Mouse (Mus musculus): ENCODE results near the gene Gpr137b.
"Not testable (repeated sequence)": the region's sequence is repeated elsewhere in the genome, so short reads cannot be mapped to it uniquely, and the experiment has no call there.

Gpr137b gene

GRCm38 (mm10) chr13:13393228-13394095 is at the start of gene Gpr137b:
Gpr137b (minus strand) TSS chr13:13394014.
- not testable (repeated sequence) for DNase-seq (ENCODE audit: low spot score in 2 of 2)

DNA sequence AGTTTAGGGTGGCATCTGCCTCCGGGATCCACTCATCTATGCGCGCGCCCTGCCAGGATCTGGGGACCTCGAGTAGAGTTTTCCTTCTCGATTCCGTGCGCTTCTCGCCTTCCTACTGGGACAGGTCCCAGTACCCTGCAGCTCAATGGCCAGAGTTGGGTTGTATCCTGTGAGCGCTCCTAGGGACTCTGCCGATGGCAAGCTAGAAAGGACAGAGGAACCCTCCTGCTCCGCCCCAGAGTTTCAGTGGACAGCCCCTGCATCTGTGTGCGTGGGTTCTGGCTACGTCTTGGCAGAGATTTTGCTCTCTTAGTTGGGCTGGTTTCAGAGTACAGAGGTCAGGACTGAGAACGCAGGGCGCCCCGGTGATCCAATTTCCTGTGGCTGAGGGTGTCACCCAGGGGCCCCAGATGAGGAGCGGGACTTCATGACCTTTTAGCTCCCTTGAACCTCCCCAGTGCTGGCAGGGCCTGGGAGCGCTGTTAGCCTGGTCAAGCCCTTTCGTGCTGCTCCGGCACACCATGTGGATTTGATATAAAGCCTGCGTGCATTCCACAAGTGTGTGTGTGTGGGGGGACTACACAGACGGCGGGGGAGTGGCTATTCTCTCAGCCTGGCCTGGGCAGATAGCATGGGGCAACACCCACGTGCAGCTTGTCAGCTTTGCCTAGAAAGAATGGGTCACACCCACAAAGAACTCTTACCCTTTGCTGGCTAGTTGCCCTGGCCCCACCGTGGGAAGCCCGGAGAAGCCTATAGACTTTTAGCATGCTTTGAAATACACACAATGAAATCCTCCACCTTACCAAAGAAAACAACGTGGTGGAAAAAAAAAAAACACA is 44.5 kb upstream of the Gpr137b start:
- not testable (repeated sequence) for DNase-seq (ENCODE audit: low spot score in 2 of 2)

DNA sequence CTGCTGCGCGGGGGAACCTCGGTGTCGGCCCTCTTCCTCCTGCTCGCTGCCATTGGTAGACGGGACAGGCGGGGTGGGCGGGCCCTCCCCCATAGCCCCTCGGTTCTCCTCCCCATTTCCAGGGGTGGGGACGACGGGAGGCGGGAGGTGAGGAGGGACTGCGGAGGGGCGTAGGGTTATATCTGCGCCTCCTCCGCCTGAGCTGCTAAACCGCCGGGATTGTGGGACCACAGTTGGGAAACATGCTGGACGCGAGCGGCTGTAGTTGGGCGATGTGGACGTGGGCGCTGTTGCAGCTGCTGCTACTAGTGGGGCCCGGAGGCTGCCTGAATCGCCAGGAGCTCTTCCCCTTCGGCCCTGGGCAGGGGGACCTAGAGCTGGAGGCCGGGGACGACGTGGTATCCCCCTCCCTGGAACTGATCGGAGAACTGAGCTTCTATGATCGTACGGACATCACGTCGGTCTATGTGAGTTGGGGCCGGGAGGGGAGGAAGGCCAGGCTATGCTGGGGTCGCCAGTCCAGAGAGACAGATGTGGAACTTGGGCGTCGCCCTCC is 43.7 kb upstream of the Gpr137b start, which contains the start of gene Nid1:
Gene Nid1, plus strand, starts transcription at position 92 of the 556 bp plus-strand sequence.
- not testable (repeated sequence) for DNase-seq (ENCODE audit: low spot score in 2 of 2)

- DNase-seq (ENCODE audit: low spot score in 2 of 2) = not testable (repeated sequence)
These were observed 42.3 kb upstream of the Gpr137b start for GRCm38 (mm10) chr13:13436161-13436560.

DNA sequence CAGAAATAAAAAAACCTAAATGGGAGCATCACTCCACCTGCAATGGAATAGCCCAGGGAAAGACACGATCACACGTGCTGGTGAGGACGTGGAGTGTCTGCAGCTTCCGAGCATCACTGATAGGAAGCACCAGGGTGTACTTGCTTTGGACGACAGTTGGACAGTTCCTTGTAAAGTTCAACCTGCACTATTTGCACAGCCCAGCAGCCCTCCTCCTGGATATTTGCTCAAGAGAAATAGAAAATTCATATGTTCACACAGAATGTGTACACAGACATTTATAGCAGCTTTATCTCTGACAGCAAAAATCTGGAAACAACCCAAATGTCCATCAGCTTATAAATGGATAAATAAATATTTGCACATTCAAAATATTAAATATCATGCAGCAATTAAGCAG is 29.5 kb upstream of the Gpr137b start:
- DNase-seq (ENCODE audit: low spot score in 2 of 2) = not testable (repeated sequence)

- not testable (repeated sequence) for DNase-seq (ENCODE audit: low spot score in 2 of 2)
These were observed 25.0 kb upstream of the Gpr137b start for GRCm38 (mm10) chr13:13418859-13419258.

DNA sequence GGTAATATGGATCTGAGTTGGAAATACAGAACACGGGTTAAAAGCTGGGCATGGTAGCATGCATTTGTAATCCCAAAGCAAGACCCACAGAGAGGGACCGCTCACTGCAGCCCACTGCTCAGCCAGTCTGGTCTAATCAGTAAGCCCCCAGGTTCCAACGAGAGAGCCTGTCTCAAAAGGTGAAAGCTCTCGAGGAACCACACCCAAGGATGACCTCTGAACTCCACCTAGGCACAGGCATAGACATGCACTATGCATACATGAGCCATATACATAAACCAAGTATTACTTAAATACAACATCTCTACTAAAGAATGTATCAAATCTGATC is 22.2 kb upstream of the Gpr137b start:
- not testable (repeated sequence) for DNase-seq (ENCODE audit: low spot score in 2 of 2)

DNA sequence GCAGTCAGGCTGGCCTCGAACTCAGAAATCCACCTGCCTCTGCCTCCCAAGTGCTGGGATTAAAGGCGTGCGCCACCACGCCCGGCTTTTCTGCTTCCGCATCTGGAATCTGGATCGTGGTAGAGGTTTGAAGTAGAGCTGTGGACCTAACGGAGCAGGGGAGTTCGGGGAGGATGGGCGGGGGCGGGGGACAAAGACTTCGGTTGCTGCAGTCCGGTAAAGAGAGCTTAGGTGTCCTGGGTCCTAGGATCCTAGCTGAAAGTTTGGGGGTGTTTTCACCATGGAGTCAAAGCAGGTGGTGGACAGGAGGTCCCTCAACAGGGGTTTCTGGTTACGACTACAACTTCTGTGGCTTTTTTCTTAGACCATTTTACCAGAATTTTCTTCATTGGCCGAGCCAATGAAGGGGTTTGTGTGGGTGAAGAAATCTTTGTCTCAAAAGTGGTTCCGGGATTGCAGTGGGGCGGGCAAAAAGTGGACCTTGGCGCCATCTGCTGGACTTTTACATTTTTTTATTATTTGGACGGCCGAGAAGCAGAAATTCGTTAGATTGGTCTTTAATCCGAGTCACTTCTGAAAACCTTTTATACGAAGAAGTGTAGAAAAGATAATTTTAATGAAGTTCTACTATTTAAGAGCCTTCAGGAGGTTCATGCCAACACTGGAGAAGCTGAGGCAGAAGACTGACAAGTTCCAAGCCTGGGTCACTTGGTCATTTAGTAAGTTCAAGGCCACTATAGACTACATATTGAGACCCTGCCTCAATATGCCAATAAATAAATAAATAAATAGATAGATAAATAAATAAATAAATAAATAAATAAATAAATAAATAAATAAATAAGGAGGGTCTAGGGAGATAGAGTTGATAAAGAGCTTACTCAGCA is 21.5 kb upstream of the Gpr137b start:
- DNase-seq (ENCODE audit: low spot score in 2 of 2) = peak; percentile 37 to 69

DNA sequence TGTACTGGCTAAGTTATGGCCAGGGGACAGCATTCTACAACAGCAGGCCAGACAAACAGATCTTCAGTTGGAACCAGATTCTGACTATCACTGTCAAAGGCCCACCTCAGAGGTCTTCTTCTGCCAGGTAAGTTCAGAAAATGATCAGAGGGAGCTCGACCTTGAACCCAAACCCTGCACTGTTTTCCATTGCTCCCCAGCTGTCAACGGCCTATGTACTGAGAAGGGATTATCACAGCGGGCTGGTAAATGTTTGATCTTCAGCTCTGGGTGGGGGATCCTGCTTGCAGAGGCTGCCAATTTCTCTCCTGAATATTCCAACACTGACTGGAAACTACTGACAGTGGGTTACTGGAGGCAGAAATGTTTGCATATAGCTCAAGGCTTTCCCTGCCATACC is 20.4 kb upstream of the Gpr137b start:
- DNase-seq (ENCODE audit: low spot score in 2 of 2) = no peak

- DNase-seq (ENCODE audit: low spot score in 2 of 2) = not testable (repeated sequence)
These were observed 11.7 kb upstream of the Gpr137b start for GRCm38 (mm10) chr13:13405511-13405910.

DNA sequence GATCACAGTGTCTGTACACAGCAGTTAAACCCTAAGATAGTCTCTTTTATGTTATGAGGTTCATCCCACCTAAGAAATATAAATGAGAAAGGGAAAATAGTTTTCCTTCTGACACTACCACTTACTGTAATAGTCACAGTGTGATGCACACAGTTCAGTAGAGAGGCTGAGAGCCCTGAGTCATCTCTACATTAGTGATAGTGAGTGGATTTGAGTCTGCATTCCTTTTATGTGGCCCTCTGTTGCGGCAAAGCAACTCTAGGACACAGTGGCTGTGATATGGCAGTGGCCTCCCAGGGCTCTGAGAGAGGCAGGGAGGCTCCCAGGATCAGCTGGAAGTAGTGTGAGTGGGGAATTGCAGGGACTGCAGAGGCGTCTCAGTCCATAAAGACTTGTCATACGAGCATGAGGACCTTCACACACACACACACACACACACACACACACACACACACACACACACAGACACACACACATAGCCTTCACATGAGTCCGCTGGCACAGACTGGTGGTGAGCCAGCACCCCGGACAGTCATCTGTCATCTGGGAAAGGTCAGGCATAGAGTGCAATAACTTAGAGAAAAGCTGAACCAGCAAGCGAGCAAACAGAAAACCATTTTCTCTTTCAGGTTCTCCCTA is 10.8 kb upstream of the Gpr137b start:
- not testable (repeated sequence) for DNase-seq (ENCODE audit: low spot score in 2 of 2)

DNA sequence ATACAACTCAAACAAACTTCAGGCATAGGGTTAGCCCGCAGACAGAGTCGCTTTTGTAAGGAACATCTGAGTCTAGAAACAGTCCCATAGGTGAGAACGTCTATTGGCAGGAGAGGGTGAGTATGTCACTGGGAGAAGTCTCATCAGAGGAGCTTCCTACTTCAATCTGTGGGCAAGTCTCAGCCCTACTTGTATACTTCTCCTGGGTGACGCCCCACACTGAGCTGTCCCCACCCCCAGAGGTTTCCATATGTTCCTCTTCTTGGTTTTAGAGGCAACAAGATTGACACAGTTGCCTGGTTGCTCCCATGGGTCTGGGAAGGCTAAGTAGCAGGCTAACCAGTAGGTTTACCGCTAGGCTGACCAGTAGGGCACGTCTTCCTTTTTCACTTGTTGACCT is 10.0 kb upstream of the Gpr137b start:
- DNase-seq (ENCODE audit: low spot score in 2 of 2) = not testable (repeated sequence)

DNA sequence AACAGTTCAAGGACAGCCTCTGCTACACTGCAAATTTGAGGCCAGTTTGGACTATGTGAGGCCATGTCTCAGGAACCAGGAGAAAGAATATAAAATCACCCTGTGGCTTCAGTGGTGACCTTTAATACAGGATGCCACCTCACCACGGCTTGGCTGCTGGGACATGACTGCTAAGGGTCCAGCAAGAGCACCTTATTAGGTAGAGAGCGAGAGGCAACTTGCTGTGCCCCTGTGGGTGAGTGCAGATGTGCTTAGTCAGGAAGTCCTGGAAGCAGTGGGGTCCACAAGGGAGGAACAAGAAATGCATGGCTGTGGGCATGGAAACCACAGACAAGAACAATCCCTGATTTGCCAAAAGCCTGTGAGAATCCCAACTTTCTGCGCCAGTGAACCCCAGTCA is 9.6 kb upstream of the Gpr137b start:
- DNase-seq (ENCODE audit: low spot score in 2 of 2) = not testable (repeated sequence)

DNA sequence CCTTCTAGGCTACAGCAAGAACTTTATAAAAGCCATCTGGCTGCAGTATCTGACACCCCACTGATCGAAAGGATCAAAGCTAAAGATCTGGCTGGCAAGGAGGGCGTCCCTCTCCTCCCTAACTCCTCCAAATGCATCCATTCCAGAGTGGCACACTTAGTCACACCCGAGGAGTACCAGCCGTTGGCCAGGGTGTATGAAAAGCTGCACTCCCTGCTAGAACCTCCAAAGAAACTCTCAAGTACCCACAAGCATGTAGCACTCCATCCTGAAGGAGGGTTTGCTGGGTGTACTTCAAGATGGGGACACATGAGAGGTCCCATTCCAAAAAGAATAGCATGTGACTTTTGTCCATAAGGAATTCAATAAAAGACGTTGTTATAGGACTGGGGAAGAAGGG is 9.0 kb upstream of the Gpr137b start:
- not testable (repeated sequence) for DNase-seq (ENCODE audit: low spot score in 2 of 2)

DNA sequence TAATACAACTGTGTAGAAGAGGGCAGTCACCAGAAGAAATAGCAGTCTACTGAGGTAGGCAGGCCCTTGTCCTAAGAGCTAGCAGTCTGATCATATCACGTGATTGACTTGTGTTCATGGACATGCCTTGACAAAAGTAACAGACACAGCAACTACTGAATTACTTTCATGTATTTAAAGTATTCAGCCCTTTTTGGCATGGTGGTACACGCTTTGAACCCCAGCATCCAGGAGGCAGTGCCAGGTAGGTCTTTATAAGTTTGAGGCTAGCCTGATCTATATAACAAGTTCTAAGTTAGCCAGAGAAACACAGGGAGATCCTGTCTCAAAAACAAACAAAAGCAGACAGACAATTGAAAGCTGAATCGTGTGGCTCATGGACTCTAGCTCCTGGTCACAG is 7.0 kb upstream of the Gpr137b start:
- DNase-seq (ENCODE audit: low spot score in 2 of 2) = not testable (repeated sequence)

DNA sequence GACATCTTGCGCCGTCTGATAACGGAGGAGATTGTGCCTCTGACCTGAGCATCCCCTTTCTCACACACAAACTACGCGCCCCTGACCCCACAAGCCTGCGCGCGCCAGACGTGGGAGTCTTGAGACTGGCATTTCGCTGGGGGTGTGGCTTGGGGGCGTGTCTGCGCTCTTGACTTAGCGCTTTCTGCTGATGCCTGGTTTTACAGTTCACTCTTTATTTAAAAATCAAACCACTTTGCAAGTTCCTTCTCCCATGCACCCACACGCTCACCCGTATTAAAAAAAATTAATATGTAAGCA is 232 bp upstream of the Gpr137b start:
- not testable (repeated sequence) for DNase-seq (ENCODE audit: low spot score in 2 of 2)

GRCm38 (mm10) chr13:13378168-13378859 is 15.5 kb downstream of the Gpr137b start:
- not testable (repeated sequence) for DNase-seq (ENCODE audit: low spot score in 2 of 2)

- peak in 1 of 2 experiments; percentile 50 for DNase-seq (ENCODE audit: low spot score in 2 of 2)
These were observed 16.6 kb downstream of the Gpr137b start for GRCm38 (mm10) chr13:13377180-13377579.

DNA sequence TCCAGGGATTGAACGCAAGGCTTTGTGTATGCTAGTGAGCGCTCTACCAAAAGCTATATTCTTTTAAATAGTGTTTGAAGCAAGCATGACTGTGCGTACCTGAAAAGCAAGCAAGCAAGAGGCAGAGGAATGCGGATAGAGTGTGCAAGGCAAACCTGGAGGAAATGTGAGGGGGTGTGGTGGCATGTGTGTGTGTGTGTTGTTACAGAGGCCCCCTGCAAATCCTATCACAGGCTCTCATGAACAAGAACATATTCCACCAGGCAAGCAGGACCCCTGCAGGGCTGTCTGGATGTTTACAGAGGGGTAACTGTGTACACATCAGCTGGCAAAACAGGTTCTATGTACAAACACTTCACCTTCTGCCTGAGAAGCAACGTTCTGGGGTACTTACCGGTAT is 19.8 kb downstream of the Gpr137b start:
- DNase-seq (ENCODE audit: low spot score in 2 of 2) = peak in 1 of 2 experiments; percentile 47

DNA sequence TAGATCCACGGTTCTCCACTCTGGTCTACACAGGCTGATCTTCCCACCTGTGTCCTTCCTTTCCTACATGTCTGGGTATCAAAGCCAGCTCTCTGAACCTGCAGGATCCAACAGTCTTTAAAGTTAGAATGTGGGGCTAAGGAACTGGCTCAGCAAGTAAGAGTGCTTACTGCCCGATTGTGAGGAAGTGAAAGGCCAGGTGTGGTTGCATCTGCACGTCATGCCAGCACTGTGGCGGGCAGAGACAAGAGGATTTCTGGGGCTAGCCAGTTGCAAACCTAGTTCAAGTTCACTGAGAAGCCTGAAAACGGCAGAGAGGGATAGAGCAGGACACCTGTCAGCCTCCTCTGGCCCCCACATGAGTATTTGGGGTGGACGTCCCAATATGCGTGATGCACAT is 22.4 kb downstream of the Gpr137b start:
- peak; percentile 28 to 62 for DNase-seq (ENCODE audit: low spot score in 2 of 2)

Data from spleen, postnatal 4 days (tissue).